Mouse (Mus musculus) embryonic facial prominence, embryonic 13.5 days (tissue): Measurements from ENCODE around the gene Isy1. TPM values are rescaled to one million over a fixed set of nuclear protein-coding genes. Genes with fewer than 3 reads are reported as not detected.

Experiments used
- ATAC-seq: fragments of 200-750 bp; cut with Nextera tagmentation; 2 replicates; pipeline ENCODE4 v1.8.0; 2017; ENCODE audit warnings: low read depth; ENCODE audit not compliant: insufficient number of reproducible peaks, insufficient read depth, low FRiP score, low TSS enrichment
- H3K27ac ChIP-seq: fragments of 300-500 bp; sonication (generic); 2 replicates; pipeline ENCODE4 v1.5.1; 2015; ENCODE audit warnings: moderate library complexity, mild to moderate bottlenecking, inconsistent platforms
- H3K27me3 ChIP-seq: fragments of 300-500 bp; sonication (generic); 2 replicates; pipeline ENCODE4 v1.6.1; 2015; ENCODE audit warnings: mild to moderate bottlenecking, inconsistent platforms
- H3K36me3 ChIP-seq: fragments of 300-500 bp; sonication (generic); 2 replicates; pipeline ENCODE4 v1.6.1; 2015; ENCODE audit warnings: mild to moderate bottlenecking, inconsistent platforms
- H3K4me1 ChIP-seq: fragments of 300-500 bp; sonication (generic); 2 replicates; pipeline ENCODE4 v1.6.1; 2015; ENCODE audit warnings: inconsistent platforms
- H3K4me2 ChIP-seq: fragments of 300-500 bp; sonication (generic); 2 replicates; pipeline ENCODE4 v1.6.1; 2015; ENCODE audit warnings: moderate library complexity, mild to moderate bottlenecking, inconsistent platforms
- H3K4me3 ChIP-seq: fragments of 300-500 bp; sonication (generic); 2 replicates; pipeline ENCODE4 v1.5.1; 2015; ENCODE audit warnings: mild to moderate bottlenecking, inconsistent platforms
- H3K9ac ChIP-seq: fragments of 300-500 bp; sonication (generic); 2 replicates; pipeline ENCODE4 v1.6.1; 2015; ENCODE audit warnings: mild to moderate bottlenecking, inconsistent platforms
- H3K9me3 ChIP-seq: fragments of 300-500 bp; sonication (generic); 2 replicates; pipeline ENCODE4 v1.6.1; 2016; ENCODE audit warnings: inconsistent platforms
- WGBS: fragments of 180-500 bp; shearing (Covaris S2); methylation state at CpG from one replicate; pipeline ENCODE4 v1.1.7; 2015; ENCODE audit warnings: mixed read lengths; 5-methylcytosine and 5-hydroxymethylcytosine counted together
- polyA plus RNA-seq: library from polyadenylated mRNA; unstranded; fragments of >200 nt; fragmentation: Nextera tagmentation; extraction: Ambion mirVana; gene quantifications from 2 replicates; pipeline ENCODE4 v1.2.1, GENCODE M21; 2015

Isy1 gene
- polyA plus RNA-seq, 1 experiment from 2014 or later, result 58.6 TPM

DNA sequence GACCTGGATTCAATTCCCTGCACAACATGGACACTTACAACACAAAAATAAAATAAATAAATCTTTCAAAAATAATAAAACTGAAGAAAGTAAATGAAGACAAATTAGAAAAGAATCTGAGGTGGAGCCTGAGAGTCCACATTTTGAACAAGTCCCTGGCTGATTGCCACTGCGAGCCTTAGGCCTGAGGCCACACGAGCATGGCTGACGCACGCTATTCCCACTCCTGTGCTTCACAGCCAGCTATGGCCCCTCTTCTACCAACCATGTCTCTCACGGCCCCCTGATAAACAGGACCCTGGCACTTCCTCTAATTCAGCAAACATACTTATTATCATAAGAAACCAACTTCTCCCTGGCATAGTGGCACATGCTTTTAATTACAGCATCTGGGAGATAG is 52.0 kb downstream of the Isy1 start:
- no peak overlapping the region for H3K9ac ChIP-seq

DNA sequence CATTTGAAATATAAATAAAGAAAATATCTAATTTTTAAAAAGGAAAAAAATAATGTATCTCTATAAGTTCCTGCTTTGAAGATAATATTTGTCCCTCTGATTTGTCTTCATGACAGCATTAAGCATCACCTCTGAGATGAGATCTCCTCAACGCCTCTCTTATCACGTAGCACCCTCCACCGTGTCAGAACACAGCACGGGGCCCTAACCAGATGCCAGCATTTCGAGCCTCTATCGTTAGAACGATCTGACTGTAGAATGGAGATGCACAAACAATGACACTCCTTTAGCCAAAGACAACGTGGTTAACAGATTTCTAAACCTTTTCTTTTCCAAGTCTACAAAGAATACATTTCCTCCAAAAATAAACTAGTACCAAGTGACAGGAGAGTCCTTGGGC is 54.6 kb downstream of the Isy1 start:
- Histone ChIP-seq H3K27ac (no peak overlapping the region), H3K4me3 (no peak overlapping the region), H3K9me3 (no peaks in the 10 kb centered on the region), H3K4me2 (no peak overlapping the region), H3K9ac (no peak overlapping the region), H3K27me3 (no peaks in the 10 kb centered on the region), H3K36me3 (no peaks in the 10 kb centered on the region), H3K4me1 (peaks cover 2% of the 10 kb centered on the region; the same call in 1 of the 2 replicates)
- no peak for ATAC-seq
- WGBS, result 78% methylated on average over 8 of the region's 8 CpGs

More for the DNA sequence above, 52.0 kb downstream of the Isy1 start:
- Histone ChIP-seq H3K27ac (no peak overlapping the region), H3K27me3 (no peaks in the 10 kb centered on the region), H3K4me3 (no peak overlapping the region), H3K4me1 (peaks cover 10% of the 10 kb centered on the region), H3K4me2 (no peak overlapping the region), H3K9me3 (no peaks in the 10 kb centered on the region), H3K36me3 (peaks cover 12% of the 10 kb centered on the region)
- ATAC-seq, result no peak
- WGBS, result 68% methylated on average over 5 of the region's 5 CpGs

GRCm38 (mm10) chr6:87780546-87781301 is 57.9 kb downstream of the Isy1 start:
- Histone ChIP-seq H3K4me2 (no peak overlapping the region), H3K36me3 (no peaks in the 10 kb centered on the region), H3K9me3 (no peaks in the 10 kb centered on the region), H3K4me3 (no peak overlapping the region), H3K9ac (no peak overlapping the region), H3K4me1 (no peaks in the 10 kb centered on the region; the same call in 1 of the 2 replicates), H3K27ac (no peak overlapping the region), H3K27me3 (no peaks in the 10 kb centered on the region)
- no peak for ATAC-seq
- WGBS, result 77% methylated on average over 10 of the region's 10 CpGs

DNA sequence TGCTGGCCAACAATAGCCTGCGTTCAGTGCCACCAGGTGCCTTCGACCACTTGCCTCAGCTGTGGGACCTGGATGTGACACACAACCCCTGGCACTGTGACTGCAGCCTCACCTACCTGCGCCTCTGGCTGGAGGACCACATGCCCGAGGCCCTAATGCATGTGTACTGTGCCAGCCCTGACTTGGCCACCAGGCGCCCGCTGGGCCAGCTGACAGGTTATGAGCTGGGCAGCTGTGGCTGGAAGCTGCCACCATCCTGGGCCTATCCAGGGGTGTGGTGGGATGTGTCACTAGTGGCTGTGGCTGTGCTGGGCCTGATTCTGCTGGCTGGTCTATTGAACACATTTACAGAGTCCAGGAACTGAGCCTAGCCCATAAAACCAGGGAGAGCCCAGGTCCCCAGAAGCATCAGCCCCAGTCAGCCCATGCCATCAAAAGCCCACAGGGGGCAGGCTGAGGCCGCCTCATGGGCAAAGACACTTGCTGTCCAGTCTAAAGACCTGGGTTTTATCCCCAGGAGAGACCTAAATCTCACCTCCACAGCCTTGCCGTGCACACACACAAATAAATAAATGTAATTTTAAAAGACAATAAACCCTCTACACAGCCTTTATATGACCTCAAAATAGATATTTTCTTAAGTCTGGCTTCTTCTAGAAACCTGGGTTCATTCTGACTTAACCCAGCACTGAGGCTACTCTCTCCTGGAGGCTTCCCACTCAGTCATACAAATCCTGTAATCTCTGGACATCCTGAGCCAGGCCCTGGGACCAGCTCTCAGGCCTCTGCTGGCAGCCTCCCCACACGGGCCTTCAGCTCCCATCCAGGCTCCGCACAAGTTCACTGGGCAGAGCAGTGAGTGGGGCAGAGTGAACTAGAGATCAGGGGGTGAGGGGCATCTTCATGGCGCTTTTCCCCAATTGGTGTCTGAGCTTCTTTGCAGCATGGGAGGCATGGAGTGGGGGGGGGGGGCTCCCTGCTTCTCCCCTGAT is 59.1 kb downstream of the Isy1 start:
- 88% methylated on average over 11 of the region's 11 CpGs for WGBS

DNA sequence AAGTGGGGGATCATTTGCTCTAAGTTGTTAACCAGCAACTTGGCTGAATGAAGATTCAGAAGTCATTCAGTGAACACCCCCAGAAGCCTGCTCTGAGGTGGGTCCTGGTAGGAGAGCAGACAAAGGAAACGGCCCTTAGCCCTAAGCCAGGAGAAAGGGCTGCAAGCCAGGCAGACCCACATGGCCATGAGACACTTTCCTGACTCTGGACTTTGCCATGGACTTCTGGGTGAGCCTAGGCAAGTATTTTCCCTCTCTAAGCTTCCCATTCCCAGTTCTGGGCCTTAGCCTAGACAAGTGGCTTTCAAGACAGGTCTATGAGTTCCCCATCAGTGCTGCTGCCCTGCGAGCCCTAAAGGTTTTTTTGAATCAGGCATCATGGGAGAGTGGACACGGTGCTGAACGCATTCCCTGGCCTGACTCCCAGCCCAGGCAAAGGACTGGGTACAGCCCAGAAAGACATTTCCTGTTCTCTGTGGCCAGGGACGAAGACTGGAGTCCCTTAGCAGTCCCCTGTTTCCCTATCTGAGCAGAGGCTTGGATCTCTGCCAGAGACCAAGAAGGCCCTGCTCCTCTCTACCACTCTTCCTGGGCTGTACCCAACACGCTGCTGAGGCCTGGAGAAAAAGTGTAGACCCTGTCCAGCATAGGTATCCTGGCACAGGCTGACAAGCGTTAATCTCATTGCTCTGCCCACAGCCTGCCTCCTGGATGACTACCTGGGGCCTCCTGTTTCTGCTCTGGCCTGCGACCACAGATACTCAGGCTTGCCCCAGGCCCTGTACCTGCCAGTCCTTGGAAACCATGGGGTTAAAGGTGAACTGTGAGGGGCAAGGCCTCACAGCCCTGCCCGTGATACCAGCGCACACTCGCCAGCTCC is 60.1 kb downstream of the Isy1 start:
- H3K27ac ChIP-seq, result no peak overlapping the region
- no peaks in the 10 kb centered on the region; the same call in 1 of the 2 replicates for H3K4me1 ChIP-seq
- no peak overlapping the region for H3K4me2 ChIP-seq
- no peak for ATAC-seq
- H3K27me3 ChIP-seq, result no peaks in the 10 kb centered on the region
- no peak overlapping the region for H3K9ac ChIP-seq
- H3K9me3 ChIP-seq, result no peaks in the 10 kb centered on the region
- H3K4me3 ChIP-seq, result no peak overlapping the region
- H3K36me3 ChIP-seq, result no peaks in the 10 kb centered on the region
- 69% methylated on average over 11 of the region's 11 CpGs for WGBS

More for the DNA sequence above, 59.1 kb downstream of the Isy1 start:
- H3K36me3 ChIP-seq, result no peaks in the 10 kb centered on the region
- H3K27ac ChIP-seq, result no peak overlapping the region
- no peaks in the 10 kb centered on the region; the same call in 1 of the 2 replicates for H3K4me1 ChIP-seq
- no peak overlapping the region for H3K4me3 ChIP-seq
- no peak for ATAC-seq
- no peak overlapping the region for H3K4me2 ChIP-seq
- no peaks in the 10 kb centered on the region for H3K27me3 ChIP-seq
- H3K9ac ChIP-seq, result no peak overlapping the region
- H3K9me3 ChIP-seq, result no peaks in the 10 kb centered on the region

- Histone ChIP-seq H3K9ac (no peak within 1 kb of the TSS), H3K4me2 (no peak within 1 kb of the TSS), H3K27me3 (no peaks in the 10 kb centered on the region), H3K4me3 (no peak within 1 kb of the TSS), H3K36me3 (no peaks in the 10 kb centered on the region), H3K4me1 (no peaks in the 10 kb centered on the region; the same call in 1 of the 2 replicates), H3K9me3 (no peaks in the 10 kb centered on the region), H3K27ac (no peak within 1 kb of the TSS)
- ATAC-seq, result no peak
- WGBS, result 82% methylated on average over 2 of the region's 2 CpGs
Observed at GRCm38 (mm10) chr6:87777842-87778241, 60.8 kb downstream of the Isy1 start, which contains the start of gene Gp9. TSS of gene Gp9 (plus strand) at chr6:87778072.

DNA sequence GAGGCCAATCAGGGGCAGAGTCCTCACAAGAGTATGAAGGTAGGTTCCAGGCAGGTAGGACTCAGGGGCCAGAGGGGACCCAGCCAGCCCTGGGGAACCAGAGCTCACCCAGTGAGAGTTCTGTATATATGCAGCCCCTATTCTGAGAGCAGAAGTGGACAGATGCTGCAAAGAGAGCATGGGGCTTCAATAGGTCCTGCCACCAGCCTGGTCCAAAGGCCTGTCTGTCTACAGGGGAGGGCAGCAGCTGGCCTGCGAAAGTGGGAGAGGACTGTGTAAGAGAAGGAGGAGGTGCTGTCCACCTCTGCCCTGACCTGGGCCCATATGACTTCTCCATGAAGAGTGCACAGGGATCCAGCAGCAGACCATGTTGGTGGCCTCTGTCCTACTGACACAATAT is 61.9 kb downstream of the Isy1 start:
- no peaks in the 10 kb centered on the region; the same call in 1 of the 2 replicates for H3K4me1 ChIP-seq
- 93% methylated on average over 1 of the region's 1 CpGs for WGBS
- no peaks in the 10 kb centered on the region for H3K9me3 ChIP-seq
- H3K4me3 ChIP-seq, result no peak overlapping the region
- no peak for ATAC-seq
- H3K4me2 ChIP-seq, result no peak overlapping the region
- no peaks in the 10 kb centered on the region for H3K36me3 ChIP-seq
- H3K27me3 ChIP-seq, result no peaks in the 10 kb centered on the region
- H3K9ac ChIP-seq, result no peak overlapping the region
- H3K27ac ChIP-seq, result no peak overlapping the region

DNA sequence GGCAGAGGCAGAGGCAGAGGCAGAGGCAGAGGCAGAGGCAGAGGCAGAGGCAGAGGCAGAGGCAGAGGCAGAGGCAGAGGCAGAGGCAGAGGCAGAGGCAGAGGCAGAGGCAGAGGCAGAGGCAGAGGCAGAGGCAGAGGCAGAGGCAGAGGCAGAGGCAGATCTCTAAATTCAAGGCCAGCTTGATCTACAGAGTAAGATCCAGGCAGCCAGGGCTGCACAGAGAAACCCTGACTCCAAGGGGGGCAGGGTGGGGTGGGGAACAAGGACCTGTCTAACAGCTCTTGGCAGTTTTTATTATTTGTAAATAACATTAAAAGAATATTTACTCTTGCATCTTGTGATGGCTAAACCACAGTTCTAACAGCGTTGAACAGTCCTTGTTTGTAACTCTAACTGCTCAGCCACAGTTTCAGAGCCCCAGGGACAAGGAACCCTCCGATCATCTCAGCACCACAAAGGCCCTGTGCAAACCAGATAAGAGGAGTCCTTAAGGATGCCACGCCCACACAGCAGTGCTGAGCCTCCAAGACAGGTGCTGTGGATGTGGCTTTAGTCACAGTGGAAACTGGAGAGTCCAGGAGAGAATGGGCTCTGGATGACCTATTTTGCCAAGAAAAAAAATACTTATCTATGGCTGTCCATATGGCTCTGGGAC is 62.9 kb downstream of the Isy1 start:
- Histone ChIP-seq H3K9ac (no peak overlapping the region), H3K4me1 (no peaks in the 10 kb centered on the region; the same call in 1 of the 2 replicates), H3K4me2 (no peak overlapping the region), H3K27me3 (no peaks in the 10 kb centered on the region), H3K27ac (no peak overlapping the region), H3K9me3 (no peaks in the 10 kb centered on the region), H3K36me3 (no peaks in the 10 kb centered on the region), H3K4me3 (no peak overlapping the region)
- 58% methylated on average over 3 of the region's 3 CpGs for WGBS
- no peak for ATAC-seq

GRCm38 (mm10) chr6:87774909-87775308 is 63.7 kb downstream of the Isy1 start:
- ATAC-seq, result no peak
- Histone ChIP-seq H3K4me3 (no peak overlapping the region), H3K9me3 (no peaks in the 10 kb centered on the region), H3K36me3 (no peaks in the 10 kb centered on the region), H3K27me3 (no peaks in the 10 kb centered on the region), H3K9ac (no peak overlapping the region), H3K4me2 (no peak overlapping the region), H3K4me1 (no peaks in the 10 kb centered on the region; the same call in 1 of the 2 replicates), H3K27ac (no peak overlapping the region)
- 87% methylated on average over 9 of the region's 9 CpGs for WGBS

DNA sequence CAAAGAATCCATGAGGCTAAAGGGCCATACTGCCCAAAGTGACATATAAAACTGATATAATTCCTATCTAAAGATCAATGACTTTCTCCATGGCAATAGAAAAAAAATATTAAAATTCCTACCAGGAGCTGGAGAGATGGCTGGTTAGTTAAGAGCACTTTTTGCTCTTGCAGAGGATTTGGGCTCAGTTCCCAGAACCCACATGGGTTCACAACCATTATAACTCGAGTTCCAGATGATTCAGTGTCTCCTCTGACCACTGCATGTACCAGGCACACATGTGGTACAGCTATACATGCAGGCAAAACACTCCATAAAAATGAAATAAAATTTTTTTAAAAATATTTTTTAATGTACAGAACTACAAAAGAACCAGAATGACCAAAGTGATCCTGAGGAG is 64.1 kb downstream of the Isy1 start:
- Histone ChIP-seq H3K4me2 (no peak overlapping the region), H3K9ac (no peak overlapping the region), H3K9me3 (no peaks in the 10 kb centered on the region), H3K36me3 (no peaks in the 10 kb centered on the region), H3K27me3 (no peaks in the 10 kb centered on the region), H3K4me1 (no peaks in the 10 kb centered on the region; the same call in 1 of the 2 replicates), H3K27ac (no peak overlapping the region), H3K4me3 (no peak overlapping the region)
- WGBS, result 27% methylated on average over 1 of the region's 1 CpGs
- no peak for ATAC-seq
